Mouse (Mus musculus): ENCODE data around the gene Sdk2.

GRCm38 (mm10) chr11:114023965-114024364 lies 42.9 kb downstream of the Sdk2 start:
- no peak for TF ChIP-seq POLR2A (IDR thresholded peaks at IDR 0.05; ENCODE audit: borderline replicate concordance, extremely low read depth, low read depth, low read length)
- no peak for TF ChIP-seq CTCF (IDR thresholded peaks at IDR 0.05; ENCODE audit: insufficient read depth, low read length)

Measured in lung, adult 2 months (tissue).